Mouse (Mus musculus) thymus, adult 2 months (tissue): ENCODE measurements around the gene Slc22a17.

Experiments
- CTCF ChIP-seq: fragments of 200-500 bp; IDR thresholded peaks from 2 replicates; pipeline ENCODE4 v1.5.1; 2012; ENCODE audit warnings: mild to moderate bottlenecking, control low read depth, low read length, moderate library complexity, borderline replicate concordance; ENCODE audit not compliant: control insufficient read depth, poor library complexity, insufficient read depth; ENCODE audit errors: extremely low read depth
- POLR2A ChIP-seq: fragments of 200-500 bp; IDR thresholded peaks from 2 replicates; pipeline ENCODE4 v1.6.1; 2012; ENCODE audit warnings: mild to moderate bottlenecking, low read length, control low read depth, moderate library complexity; ENCODE audit not compliant: control insufficient read depth, poor library complexity, insufficient read depth; ENCODE audit errors: extremely low read depth

GRCm38 (mm10) chr14:54868026-54868425, 44.9 kb downstream of the Slc22a17 start:
- TF ChIP-seq CTCF = no peak
- no peak for TF ChIP-seq POLR2A
